Mouse (Mus musculus) cerebellum, adult 9-11 months (tissue): ENCODE data around the gene Cacna1c.

Experiments
- DNase-seq: peaks from one replicate; pipeline ENCODE4 v3.0.0; 2022

Gene Cacna1c

GRCm38 (mm10) chr6:118538627-118539026 lies 657.6 kb downstream of the Cacna1c start:
- DNase-seq: no peak
